Mouse (Mus musculus) spleen, adult 2 months (tissue): ENCODE measurements around the gene Lcmt1. TPM values are rescaled to one million over a fixed set of nuclear protein-coding genes. Genes with fewer than 3 reads are reported as not detected.

Source experiments
- DNase-seq, 2 experiments: peaks; one replicate each; pipeline versions ENCODE4 v3.0.0 to v3.0.0-alpha.2; 2012 to 2021; ENCODE audit warnings: low spot score in 2 of 2, low read depth in 1 of 2
- H3K27ac ChIP-seq: fragments of 200-500 bp; 2 replicates; pipeline ENCODE4 v1.5.1; 2012; ENCODE audit warnings: low read length, inconsistent platforms; ENCODE audit not compliant: insufficient read depth
- H3K27me3 ChIP-seq: fragments of 200-500 bp; 2 replicates; pipeline ENCODE4 v1.6.1; 2012; ENCODE audit warnings: mild to moderate bottlenecking, moderate library complexity, low read length, inconsistent platforms; ENCODE audit not compliant: control insufficient read depth, insufficient read depth
- H3K36me3 ChIP-seq: fragments of 200-500 bp; 2 replicates; pipeline ENCODE4 v1.6.1; 2012; ENCODE audit warnings: mild to moderate bottlenecking, low read length, inconsistent platforms; ENCODE audit not compliant: control insufficient read depth, insufficient read depth
- H3K4me1 ChIP-seq: fragments of 200-500 bp; 2 replicates; pipeline ENCODE4 v1.6.1; 2011; ENCODE audit warnings: inconsistent platforms; ENCODE audit not compliant: control insufficient read depth, insufficient read depth, insufficient read length
- H3K4me3 ChIP-seq: fragments of 200-500 bp; 2 replicates; pipeline ENCODE4 v1.5.1; 2011; ENCODE audit warnings: mild to moderate bottlenecking, inconsistent platforms; ENCODE audit not compliant: insufficient read depth, insufficient read length; ENCODE audit errors: extremely low read depth
- CTCF ChIP-seq: fragments of 200-500 bp; IDR thresholded peaks from 2 replicates; pipeline ENCODE4 v1.5.1; 2011; ENCODE audit warnings: mild to moderate bottlenecking, inconsistent platforms; ENCODE audit not compliant: insufficient read depth, insufficient read length, insufficient replicate concordance; ENCODE audit errors: extremely low read depth
- POLR2A ChIP-seq: fragments of 200-500 bp; IDR thresholded peaks from 2 replicates; pipeline ENCODE4 v1.6.1; 2011; ENCODE audit warnings: low read depth, low read length, inconsistent platforms
- WGBS: fragments of 180-500 bp; shearing (Covaris S2); methylation state at CpG from one replicate; pipeline ENCODE4 v1.1.7; 2018; 5-methylcytosine and 5-hydroxymethylcytosine counted together
- polyA plus RNA-seq: library from polyadenylated mRNA; depleted of rRNA; stranded (reverse); fragments of >200 nt; gene quantifications from 2 replicates; pipeline ENCODE4 v1.2.3, GENCODE M21; 2012

Lcmt1 gene
- polyA plus RNA-seq, 1 experiment: 9.3 TPM

- 75% methylated on average over 9 of the region's 9 CpGs for WGBS
- peaks cover 18% of the 10 kb centered on the region; the same call in 1 of the 2 replicates for H3K4me1 ChIP-seq
- TF ChIP-seq CTCF: no peak
- no peaks in the 10 kb centered on the region for H3K36me3 ChIP-seq
- H3K4me3 ChIP-seq: peak overlapping the region; percentile 73; the same call in 1 of the 2 replicates
- no peaks in the 10 kb centered on the region for H3K27me3 ChIP-seq
- no peak for DNase-seq
- peak overlapping the region; percentile 42; the same call in 1 of the 2 replicates for H3K27ac ChIP-seq
These were observed 1.1 kb downstream of the Lcmt1 start for GRCm38 (mm10) chr7:123370700-123371099.

- Histone ChIP-seq H3K27ac (no peak overlapping the region), H3K36me3 (no peaks in the 10 kb centered on the region), H3K27me3 (no peaks in the 10 kb centered on the region), H3K4me3 (no peak overlapping the region), H3K4me1 (peaks cover 12% of the 10 kb centered on the region; the same call in 1 of the 2 replicates)
- DNase-seq: no peak
- TF ChIP-seq CTCF: no peak
- no peak for TF ChIP-seq POLR2A
- 44% methylated on average over 3 of the region's 3 CpGs for WGBS
These were observed 1.9 kb downstream of the Lcmt1 start for GRCm38 (mm10) chr7:123371501-123371900.

GRCm38 (mm10) chr7:123377443-123378400 is 8.1 kb downstream of the Lcmt1 start:
- Histone ChIP-seq H3K27ac (no peak overlapping the region; the same call in 1 of the 2 replicates), H3K4me1 (no peaks in the 10 kb centered on the region), H3K27me3 (no peaks in the 10 kb centered on the region), H3K36me3 (no peaks in the 10 kb centered on the region), H3K4me3 (peak overlapping the region; percentile 94)
- DNase-seq: peak; percentile 93 to 96
- TF ChIP-seq POLR2A (peak; percentile 22; the same call in 1 of the 2 replicates), CTCF (no peak)
- WGBS: 5% methylated on average over 41 of the region's 41 CpGs

- Histone ChIP-seq H3K27me3 (no peaks in the 10 kb centered on the region), H3K36me3 (peaks cover 3% of the 10 kb centered on the region; the same call in 1 of the 2 replicates), H3K4me3 (no peak overlapping the region), H3K4me1 (no peaks in the 10 kb centered on the region), H3K27ac (no peak overlapping the region)
- DNase-seq: no peak
- 82% methylated on average over 11 of the region's 11 CpGs for WGBS
- TF ChIP-seq CTCF (no peak), POLR2A (no peak)
These were observed 16.3 kb downstream of the Lcmt1 start for GRCm38 (mm10) chr7:123385693-123386407.

- no peak for DNase-seq
- no peaks in the 10 kb centered on the region for H3K27me3 ChIP-seq
- no peak overlapping the region for H3K27ac ChIP-seq
- H3K4me3 ChIP-seq: no peak overlapping the region
- no peak for TF ChIP-seq CTCF
- no peak for TF ChIP-seq POLR2A
- WGBS: 92% methylated on average over 6 of the region's 6 CpGs
- no peaks in the 10 kb centered on the region for H3K4me1 ChIP-seq
- H3K36me3 ChIP-seq: peaks cover 3% of the 10 kb centered on the region; the same call in 1 of the 2 replicates
These were observed 20.2 kb downstream of the Lcmt1 start for GRCm38 (mm10) chr7:123389686-123390280.

GRCm38 (mm10) chr7:123394271-123394670 is 24.7 kb downstream of the Lcmt1 start:
- no peaks in the 10 kb centered on the region for H3K36me3 ChIP-seq
- 96% methylated on average over 6 of the region's 6 CpGs for WGBS
- H3K27me3 ChIP-seq: no peaks in the 10 kb centered on the region
- DNase-seq: no peak
- no peak overlapping the region for H3K27ac ChIP-seq
- H3K4me1 ChIP-seq: no peaks in the 10 kb centered on the region
- TF ChIP-seq CTCF (no peak), POLR2A (no peak)
- H3K4me3 ChIP-seq: no peak overlapping the region
